Mouse (Mus musculus) stomach, embryonic 16.5 days (tissue): Measurements from ENCODE around the gene Lrrc3c. TPM values are rescaled to one million over a fixed set of nuclear protein-coding genes. Genes with fewer than 3 reads are reported as not detected.
A peak's percentile ranks its signal among the peaks of the same experiment; 100 is the strongest.

Source experiments
- ATAC-seq: fragments of 200-750 bp; cut with Nextera tagmentation; 2 replicates; pipeline ENCODE4 v1.8.0; 2017; ENCODE audit warnings: moderate number of reproducible peaks, moderate TSS enrichment; ENCODE audit not compliant: insufficient read depth, low FRiP score
- H3K27ac ChIP-seq: fragments of 300-500 bp; sonication (generic); 2 replicates; pipeline ENCODE4 v1.5.1; 2014; ENCODE audit warnings: low read length
- H3K27me3 ChIP-seq: fragments of 300-500 bp; sonication (generic); 2 replicates; pipeline ENCODE4 v1.6.1; 2014; ENCODE audit warnings: low read length, control low read depth, mixed read lengths; ENCODE audit not compliant: control insufficient read depth, insufficient read depth
- H3K36me3 ChIP-seq: fragments of 300-500 bp; sonication (generic); 2 replicates; pipeline ENCODE4 v1.6.1; 2014; ENCODE audit warnings: low read length; ENCODE audit not compliant: control insufficient read depth, insufficient read depth
- H3K4me1 ChIP-seq: fragments of 300-500 bp; sonication (generic); 2 replicates; pipeline ENCODE4 v1.6.1; 2014; ENCODE audit warnings: low read length, control low read depth, mixed read lengths; ENCODE audit not compliant: control insufficient read depth, insufficient read depth
- H3K4me2 ChIP-seq: fragments of 300-500 bp; sonication (generic); 2 replicates; pipeline ENCODE4 v1.6.1; 2014; ENCODE audit warnings: low read depth, low read length, mixed read lengths
- H3K4me3 ChIP-seq: fragments of 300-500 bp; sonication (generic); replicated peaks from 2 replicates; pipeline ENCODE4 v1.5.1; 2014; ENCODE audit warnings: mild to moderate bottlenecking, low read length
- H3K9ac ChIP-seq: fragments of 300-500 bp; sonication (generic); 2 replicates; pipeline ENCODE4 v1.6.1; 2014; ENCODE audit warnings: low read length
- H3K9me3 ChIP-seq: fragments of 300-500 bp; sonication (generic); replicated peaks from 2 replicates; pipeline ENCODE4 v1.6.1; 2016; ENCODE audit warnings: low read length, control low read depth; ENCODE audit not compliant: control insufficient read depth
- WGBS: fragments of 180-500 bp; shearing (Covaris S2); extraction: QIAGEN DNeasy Blood & Tissue Kit; methylation state at CpG from one replicate; pipeline ENCODE4 v1.1.7; 2014; 5-methylcytosine and 5-hydroxymethylcytosine counted together
- polyA plus RNA-seq: library from polyadenylated mRNA; unstranded; fragments of >200 nt; fragmentation: Nextera tagmentation; extraction: Ambion mirVana; gene quantifications from 2 replicates; pipeline ENCODE4 v1.2.1, GENCODE M21; 2015

Gene Lrrc3c
- polyA plus RNA-seq, 1 experiment from 2014 or later = not detected

GRCm38 (mm10) chr11:98563921-98564414, 34.1 kb upstream of the Lrrc3c start:
- H3K4me3 ChIP-seq = no peak overlapping the region
- no peak for ATAC-seq
- no peaks in the 10 kb centered on the region; the same call in 1 of the 2 replicates for H3K27me3 ChIP-seq
- H3K9ac ChIP-seq = no peak overlapping the region
- no peak overlapping the region for H3K27ac ChIP-seq
- no peaks in the 10 kb centered on the region for H3K36me3 ChIP-seq
- H3K4me2 ChIP-seq = no peak overlapping the region
- 52% methylated on average over 13 of the region's 13 CpGs for WGBS
- no peaks in the 10 kb centered on the region for H3K4me1 ChIP-seq
- no peaks in the 10 kb centered on the region for H3K9me3 ChIP-seq

- Histone ChIP-seq H3K4me2 (no peak overlapping the region), H3K27me3 (no peaks in the 10 kb centered on the region), H3K9me3 (no peaks in the 10 kb centered on the region), H3K4me3 (no peak overlapping the region), H3K4me1 (no peaks in the 10 kb centered on the region), H3K36me3 (no peaks in the 10 kb centered on the region), H3K9ac (no peak overlapping the region), H3K27ac (no peak overlapping the region)
- no peak for ATAC-seq
- WGBS = 85% methylated on average over 8 of the region's 8 CpGs
Observed at GRCm38 (mm10) chr11:98568326-98568725, 29.8 kb upstream of the Lrrc3c start.

GRCm38 (mm10) chr11:98569461-98569860, 28.6 kb upstream of the Lrrc3c start:
- no peaks in the 10 kb centered on the region for H3K9me3 ChIP-seq
- no peak overlapping the region for H3K27ac ChIP-seq
- no peaks in the 10 kb centered on the region for H3K27me3 ChIP-seq
- 73% methylated on average over 6 of the region's 6 CpGs for WGBS
- H3K4me1 ChIP-seq = no peaks in the 10 kb centered on the region
- H3K36me3 ChIP-seq = no peaks in the 10 kb centered on the region
- H3K4me2 ChIP-seq = no peak overlapping the region
- no peak overlapping the region for H3K4me3 ChIP-seq
- ATAC-seq = no peak
- no peak overlapping the region for H3K9ac ChIP-seq

GRCm38 (mm10) chr11:98577776-98578175, 20.3 kb upstream of the Lrrc3c start:
- 87% methylated on average over 5 of the region's 5 CpGs for WGBS
- H3K4me3 ChIP-seq = no peak overlapping the region

GRCm38 (mm10) chr11:98580301-98581121, 17.6 kb upstream of the Lrrc3c start:
- WGBS = 63% methylated on average over 16 of the region's 16 CpGs
- H3K27ac ChIP-seq = no peak overlapping the region

More at GRCm38 (mm10) chr11:98577776-98578175, 20.3 kb upstream of the Lrrc3c start:
- H3K9ac ChIP-seq = no peak overlapping the region
- no peaks in the 10 kb centered on the region for H3K27me3 ChIP-seq
- peaks cover 15% of the 10 kb centered on the region; the same call in 1 of the 2 replicates for H3K4me1 ChIP-seq
- no peak overlapping the region for H3K27ac ChIP-seq
- ATAC-seq = no peak
- H3K4me2 ChIP-seq = no peak overlapping the region
- no peaks in the 10 kb centered on the region; the same call in 1 of the 2 replicates for H3K36me3 ChIP-seq
- no peaks in the 10 kb centered on the region for H3K9me3 ChIP-seq

GRCm38 (mm10) chr11:98581286-98582029, 16.6 kb upstream of the Lrrc3c start:
- 71% methylated on average over 17 of the region's 17 CpGs for WGBS
- Histone ChIP-seq H3K27me3 (no peaks in the 10 kb centered on the region), H3K9ac (no peak overlapping the region; the same call in 1 of the 2 replicates), H3K27ac (no peak overlapping the region), H3K4me1 (peaks cover 29% of the 10 kb centered on the region), H3K4me3 (no peak overlapping the region), H3K4me2 (no peak overlapping the region), H3K9me3 (no peaks in the 10 kb centered on the region), H3K36me3 (no peaks in the 10 kb centered on the region; the same call in 1 of the 2 replicates)
- ATAC-seq = no peak

More at GRCm38 (mm10) chr11:98580301-98581121, 17.6 kb upstream of the Lrrc3c start:
- Histone ChIP-seq H3K9me3 (no peaks in the 10 kb centered on the region), H3K4me1 (peaks cover 23% of the 10 kb centered on the region), H3K4me2 (no peak overlapping the region), H3K9ac (no peak overlapping the region), H3K4me3 (no peak overlapping the region), H3K27me3 (no peaks in the 10 kb centered on the region), H3K36me3 (no peaks in the 10 kb centered on the region; the same call in 1 of the 2 replicates)
- peak; percentile 38; the same call in 1 of the 2 replicates for ATAC-seq

GRCm38 (mm10) chr11:98582030-98582388, 16.1 kb upstream of the Lrrc3c start:
- H3K36me3 ChIP-seq = no peaks in the 10 kb centered on the region; the same call in 1 of the 2 replicates
- H3K27ac ChIP-seq = no peak overlapping the region
- WGBS = 80% methylated on average over 8 of the region's 8 CpGs
- H3K4me2 ChIP-seq = no peak overlapping the region
- no peaks in the 10 kb centered on the region for H3K27me3 ChIP-seq
- H3K4me1 ChIP-seq = peaks cover 29% of the 10 kb centered on the region
- no peak overlapping the region for H3K4me3 ChIP-seq
- no peaks in the 10 kb centered on the region for H3K9me3 ChIP-seq
- no peak overlapping the region for H3K9ac ChIP-seq
- ATAC-seq = no peak

GRCm38 (mm10) chr11:98582551-98583264, 15.4 kb upstream of the Lrrc3c start:
- Histone ChIP-seq H3K4me3 (no peak overlapping the region), H3K27ac (no peak overlapping the region), H3K4me2 (no peak overlapping the region), H3K27me3 (no peaks in the 10 kb centered on the region), H3K4me1 (peaks cover 33% of the 10 kb centered on the region), H3K9me3 (no peaks in the 10 kb centered on the region), H3K9ac (no peak overlapping the region), H3K36me3 (no peaks in the 10 kb centered on the region; the same call in 1 of the 2 replicates)
- 82% methylated on average over 12 of the region's 12 CpGs for WGBS
- ATAC-seq = no peak
